Mouse (Mus musculus): ENCODE measurements at regions not wholly inside any gene's neighbourhood (a gene's known extent, or its start where the extent isn't known, plus 50 kb on each side); places are given as distances from the start of the nearest gene placed in this dataset.

DNA sequence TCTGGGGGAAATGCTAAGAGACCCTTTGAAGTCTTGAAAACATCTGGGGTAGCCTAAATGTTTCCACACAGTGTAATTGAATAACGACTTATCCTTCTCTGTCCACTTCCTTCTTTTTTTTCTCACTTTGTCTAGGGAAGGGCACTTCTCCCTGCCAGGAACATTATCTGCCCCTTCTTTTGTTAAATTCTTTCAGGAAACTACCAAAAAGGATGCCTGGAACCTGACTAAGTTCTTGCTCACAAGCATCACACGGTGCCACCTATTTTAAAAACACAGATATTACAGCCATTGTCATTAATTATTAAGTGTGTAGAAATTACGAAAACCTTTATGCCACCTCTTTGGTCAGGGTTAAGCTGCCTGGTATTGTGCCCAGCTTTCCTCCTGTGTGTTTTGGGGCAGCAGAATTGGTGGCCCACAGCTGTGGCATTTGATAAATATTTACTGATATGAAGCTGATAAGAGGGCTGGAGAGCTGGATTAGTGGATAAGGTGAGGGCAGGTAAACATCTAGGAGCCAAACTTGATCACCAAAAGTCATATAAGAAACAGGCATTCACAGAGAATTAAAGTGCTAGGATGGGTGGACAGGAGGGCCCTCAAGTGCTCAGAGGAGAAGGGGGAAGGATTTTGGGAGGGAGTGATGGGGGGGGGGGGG, 855.6 kb upstream of the Adgrl2 start:
- TF ChIP-seq CTCF (IDR thresholded peaks at IDR 0.05; ENCODE audit: low read depth, low read length) (no peak), POLR2A (IDR thresholded peaks at IDR 0.05; ENCODE audit: insufficient read depth, low read length) (no peak)
